In the genomic region with DNA sequence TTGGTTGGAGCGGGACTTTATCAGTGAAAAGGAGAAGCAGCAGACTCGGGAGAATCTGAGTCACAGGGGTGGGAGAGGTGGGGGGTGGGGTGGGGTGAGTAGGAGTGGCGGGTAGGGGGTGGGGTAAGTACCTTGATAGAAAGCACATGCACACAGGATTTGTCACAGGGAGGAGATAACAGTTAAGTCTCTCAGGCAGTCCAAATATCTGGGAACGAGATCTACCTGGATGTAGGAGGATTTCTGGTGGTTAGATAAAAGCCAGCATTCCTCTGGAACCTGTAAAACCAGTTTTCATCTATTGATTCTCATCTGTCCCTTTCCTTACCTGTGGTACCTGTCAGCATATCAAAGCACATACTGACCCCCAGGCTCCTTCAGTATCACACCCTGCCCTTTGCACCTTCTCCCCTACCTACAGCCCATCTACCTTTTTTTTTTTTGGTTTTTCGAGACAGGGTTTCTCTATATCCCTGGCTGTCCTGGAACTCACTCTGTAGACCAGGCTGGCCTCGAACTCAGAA, we compare ENCODE assay signal across 18 mouse cellular contexts. TPM values are rescaled to one million over a fixed set of nuclear protein-coding genes. Genes with fewer than 3 reads are reported as not detected.
DNase-seq lines count a peak whose midpoint lies in the region; ATAC-seq and TF ChIP-seq lines count a peak whose summit lies in the region.
"Had no signal": no experiment of that assay in that cellular context is flagged by ENCODE, and none has a peak within 500 bp of the region (broad histone marks: within the 10 kb centered on the region; RNA-seq: fewer than 3 reads in every experiment).

No protein-coding gene starts in this region.

- H3K4me3 ChIP-seq in embryonic facial prominence, embryonic 14.5 days (ENCODE audit: low read depth, low read length): no peak overlapping the region
- H3K4me3 ChIP-seq in embryonic facial prominence, embryonic 10.5 days: no peak overlapping the region
- no peak overlapping the region for H3K4me3 ChIP-seq in ES-E14 (ENCODE audit: insufficient read depth in 1 of 2, low read depth in 1 of 2, low read length in 2 of 2, poor library complexity in 1 of 2, severe bottlenecking in 1 of 2)
- H3K4me3 ChIP-seq in embryonic facial prominence, embryonic 15.5 days (replicated peaks): no peak overlapping the region
- H3K4me3 ChIP-seq in stomach, postnatal 0 days (ENCODE audit: low read depth, low read length): no peak overlapping the region
- H3K4me3 ChIP-seq: forebrain, embryonic 12.5 days; heart, adult 2 months; hindbrain, embryonic 10.5 days had no signal

- peak; percentile 48 for DNase-seq in embryonic facial prominence, embryonic 14.5 days (ENCODE audit: low spot score)
- DNase-seq in embryonic facial prominence, embryonic 10.5 days (ENCODE audit: low spot score): no peak
- DNase-seq in ES-E14 (ENCODE audit: low read depth, low spot score): no peak
- DNase-seq in stomach, postnatal 0 days (ENCODE audit: low spot score): no peak
- no peak for DNase-seq in cerebellum, adult 11 months
- DNase-seq in heart, adult 11 months: no peak
- DNase-seq: adrenal gland, postnatal 14 days; cerebellum, adult 2 months; cerebellum, postnatal 10 days; gastrocnemius, postnatal 10 days; heart, adult 2 months had no signal

- H3K9ac ChIP-seq in embryonic facial prominence, embryonic 14.5 days (ENCODE audit: low read depth, low read length): no peak overlapping the region
- H3K9ac ChIP-seq in ES-E14 (ENCODE audit: insufficient read depth, low read depth, low read length, poor library complexity, severe bottlenecking): no peak overlapping the region
- H3K9ac ChIP-seq in embryonic facial prominence, embryonic 15.5 days: no peak overlapping the region
- H3K9ac ChIP-seq in stomach, postnatal 0 days (ENCODE audit: low read length): no peak overlapping the region
- H3K9ac ChIP-seq: forebrain, embryonic 12.5 days; hindbrain, embryonic 14.5 days had no signal

- TF ChIP-seq CTCF in stomach, postnatal 0 days (IDR thresholded peaks at IDR 0.05; ENCODE audit: low read depth): no peak

- ATAC-seq in embryonic facial prominence, embryonic 14.5 days (ENCODE audit: low read depth): peak; percentile 55; the same call in 1 of the 2 replicates
- ATAC-seq in embryonic facial prominence, embryonic 15.5 days (ENCODE audit: insufficient number of reproducible peaks, low FRiP score, low TSS enrichment, low read depth): 0 out of 2 replicates have a peak, but pooled peaks have one; percentile 24
- peak; percentile 55 for ATAC-seq in stomach, postnatal 0 days (ENCODE audit: low FRiP score, low TSS enrichment)
- ATAC-seq: activated CD4-positive, CD25-positive, alpha-beta regulatory T cell, adult 4 months; forebrain, embryonic 16.5 days had no signal

- H3K27me3 ChIP-seq in embryonic facial prominence, embryonic 14.5 days (replicated peaks; ENCODE audit: control insufficient read depth, insufficient read depth, low read length): no peaks in the 10 kb centered on the region
- peaks cover 3% of the 10 kb centered on the region; the same call in 1 of the 2 replicates for H3K27me3 ChIP-seq in embryonic facial prominence, embryonic 10.5 days (replicated peaks; ENCODE audit: low read depth, poor library complexity, severe bottlenecking)
- no peaks in the 10 kb centered on the region for H3K27me3 ChIP-seq in embryonic facial prominence, embryonic 15.5 days
- H3K27me3 ChIP-seq in stomach, postnatal 0 days (ENCODE audit: control insufficient read depth, insufficient read depth, low read length): no peaks in the 10 kb centered on the region
- H3K27me3 ChIP-seq: forebrain, embryonic 12.5 days had no signal

- no peak for TF ChIP-seq EP300 in stomach, postnatal 0 days (optimal IDR thresholded peaks at IDR 0.05)

- no peaks in the 10 kb centered on the region for H3K36me3 ChIP-seq in embryonic facial prominence, embryonic 14.5 days (ENCODE audit: control insufficient read depth, insufficient read depth, low read length)
- H3K36me3 ChIP-seq in embryonic facial prominence, embryonic 10.5 days (replicated peaks): no peaks in the 10 kb centered on the region
- H3K36me3 ChIP-seq in ES-E14 (ENCODE audit: control insufficient read depth, insufficient read depth, low read length, poor library complexity, severe bottlenecking): no peaks in the 10 kb centered on the region
- H3K36me3 ChIP-seq in embryonic facial prominence, embryonic 15.5 days: no peaks in the 10 kb centered on the region
- no peaks in the 10 kb centered on the region for H3K36me3 ChIP-seq in stomach, postnatal 0 days (ENCODE audit: control insufficient read depth, insufficient read depth, low read length)
- H3K36me3 ChIP-seq: forebrain, embryonic 12.5 days; hindbrain, embryonic 10.5 days had no signal

- in situ Hi-C loops in ES-E14 (cut with MboI; ENCODE audit: low sequenced_read_pairs in 2 of 2, unreplicated experiment in 2 of 2): no loop called here

- H3K9me3 ChIP-seq in embryonic facial prominence, embryonic 14.5 days (ENCODE audit: control insufficient read depth, low read length): no peaks in the 10 kb centered on the region
- no peaks in the 10 kb centered on the region for H3K9me3 ChIP-seq in embryonic facial prominence, embryonic 10.5 days
- H3K9me3 ChIP-seq in ES-E14 (ENCODE audit: control insufficient read depth, insufficient read depth, low read depth, low read length): no peaks in the 10 kb centered on the region
- H3K9me3 ChIP-seq in embryonic facial prominence, embryonic 15.5 days (replicated peaks): no peaks in the 10 kb centered on the region
- no peaks in the 10 kb centered on the region for H3K9me3 ChIP-seq in stomach, postnatal 0 days (ENCODE audit: control insufficient read depth, low read length)
- H3K9me3 ChIP-seq: forebrain, embryonic 12.5 days; hindbrain, embryonic 10.5 days had no signal

- no peaks in the 10 kb centered on the region for H3K4me1 ChIP-seq in embryonic facial prominence, embryonic 14.5 days (ENCODE audit: control insufficient read depth, insufficient read depth, low read length)
- no peaks in the 10 kb centered on the region; the same call in 1 of the 2 replicates for H3K4me1 ChIP-seq in embryonic facial prominence, embryonic 10.5 days
- H3K4me1 ChIP-seq in ES-E14 (ENCODE audit: control insufficient read depth in 2 of 2, insufficient read depth in 2 of 2, low read length in 2 of 2, poor library complexity in 1 of 2): no peaks in the 10 kb centered on the region
- 0 out of 2 replicates have a peak, but pooled peaks cover 6% of the 10 kb centered on the region for H3K4me1 ChIP-seq in embryonic facial prominence, embryonic 15.5 days
- H3K4me1 ChIP-seq in stomach, postnatal 0 days (replicated peaks; ENCODE audit: control insufficient read depth, insufficient read depth): no peaks in the 10 kb centered on the region; the same call in 1 of the 2 replicates

- 84% methylated on average over 6 of the region's 6 CpGs for whole genome bisulfite sequencing in embryonic facial prominence, embryonic 14.5 days
- 77% methylated on average over 6 of the region's 6 CpGs for WGBS in embryonic facial prominence, embryonic 10.5 days
- WGBS in embryonic facial prominence, embryonic 15.5 days: 67% methylated on average over 6 of the region's 6 CpGs
- 60% methylated on average over 5 of the region's 6 CpGs for WGBS in stomach, postnatal 0 days

- H3K27ac ChIP-seq in embryonic facial prominence, embryonic 14.5 days (replicated peaks; ENCODE audit: low read depth, low read length): no peak overlapping the region
- no peak overlapping the region for H3K27ac ChIP-seq in embryonic facial prominence, embryonic 10.5 days (replicated peaks)
- H3K27ac ChIP-seq in ES-E14 (ENCODE audit: insufficient read depth, low read depth, low read length, poor library complexity, severe bottlenecking): peak overlapping the region; percentile 3; the same call in 1 of the 2 replicates
- no peak overlapping the region for H3K27ac ChIP-seq in embryonic facial prominence, embryonic 15.5 days (replicated peaks)
- no peak overlapping the region for H3K27ac ChIP-seq in stomach, postnatal 0 days (replicated peaks)
- H3K27ac ChIP-seq: forebrain, embryonic 12.5 days; heart, adult 2 months; hindbrain, embryonic 10.5 days; hindbrain, embryonic 14.5 days had no signal

- no peak overlapping the region for H3K4me2 ChIP-seq in embryonic facial prominence, embryonic 14.5 days (ENCODE audit: low read depth, low read length)
- no peak overlapping the region for H3K4me2 ChIP-seq in embryonic facial prominence, embryonic 15.5 days (replicated peaks)
- H3K4me2 ChIP-seq in stomach, postnatal 0 days (replicated peaks; ENCODE audit: low read depth): no peak overlapping the region
- H3K4me2 ChIP-seq: forebrain, embryonic 12.5 days; heart, embryonic 11.5 days; hindbrain, embryonic 14.5 days had no signal

TF ChIP-seq in ES-E14, 5 proteins besides CTCF, POLR2A, EP300 and RAD21:
- no peak for TF ChIP-seq ZNF384 (IDR thresholded peaks at IDR 0.05; ENCODE audit: low read depth, low read length)
- TF ChIP-seq HCFC1 (IDR thresholded peaks at IDR 0.05; ENCODE audit: borderline replicate concordance, insufficient read depth, low read length): no peak
- TF ChIP-seq CHD2 (IDR thresholded peaks at IDR 0.05; ENCODE audit: low read depth, low read length): no peak
- TF ChIP-seq ZC3H11A (IDR thresholded peaks at IDR 0.05; ENCODE audit: borderline replicate concordance, low read depth, low read length): no peak
- no peak for TF ChIP-seq MAFK (IDR thresholded peaks at IDR 0.05; ENCODE audit: insufficient read depth, low read depth, low read length)

RNA-seq across cellular contexts. Expression of a gene that starts 16.0 kb away (rescaled TPM):
- 43.1 and 45.8 TPM in 2 replicates for polyA plus RNA-seq in embryonic facial prominence, embryonic 14.5 days (2014; fragmentation: Nextera tagmentation; extraction: Ambion mirVana)
- 7.8 and 11.5 TPM in 2 replicates for polyA plus RNA-seq in embryonic facial prominence, embryonic 10.5 days (2016; fragmentation: Nextera tagmentation; extraction: Ambion mirVana)
- 92.2 and 135 TPM in 2 replicates for total RNA-seq in ES-E14 (2012; rRNA removed)
- polyA plus RNA-seq in embryonic facial prominence, embryonic 15.5 days (2015; fragmentation: Nextera tagmentation; extraction: Ambion mirVana): 44.3 and 50.1 TPM in 2 replicates
- 16.9 and 17.1 TPM in 2 replicates for polyA plus RNA-seq in stomach, postnatal 0 days (2015; fragmentation: Nextera tagmentation; extraction: Ambion mirVana)

RNA-seq across cellular contexts. Expression of a gene that starts 42.2 kb away (rescaled TPM):
- polyA plus RNA-seq in embryonic facial prominence, embryonic 14.5 days (2014; fragmentation: Nextera tagmentation; extraction: Ambion mirVana): 106 and 131 TPM in 2 replicates
- 286 and 311 TPM in 2 replicates for polyA plus RNA-seq in embryonic facial prominence, embryonic 10.5 days (2016; fragmentation: Nextera tagmentation; extraction: Ambion mirVana)
- 274 and 324 TPM in 2 replicates for total RNA-seq in ES-E14 (2012; rRNA removed)
- polyA plus RNA-seq in embryonic facial prominence, embryonic 15.5 days (2015; fragmentation: Nextera tagmentation; extraction: Ambion mirVana): 132 and 134 TPM in 2 replicates
- polyA plus RNA-seq in stomach, postnatal 0 days (2015; fragmentation: Nextera tagmentation; extraction: Ambion mirVana): 83.8 and 86.6 TPM in 2 replicates

RNA-seq across cellular contexts. Expression of a gene that starts 58.2 kb away (rescaled TPM):
- polyA plus RNA-seq in embryonic facial prominence, embryonic 14.5 days (2014; fragmentation: Nextera tagmentation; extraction: Ambion mirVana): 26.1 and 30.4 TPM in 2 replicates
- 30.3 and 30.9 TPM in 2 replicates for polyA plus RNA-seq in embryonic facial prominence, embryonic 10.5 days (2016; fragmentation: Nextera tagmentation; extraction: Ambion mirVana)
- 24.7 and 33.2 TPM in 2 replicates for total RNA-seq in ES-E14 (2012; rRNA removed)
- 23.7 and 25.8 TPM in 2 replicates for polyA plus RNA-seq in embryonic facial prominence, embryonic 15.5 days (2015; fragmentation: Nextera tagmentation; extraction: Ambion mirVana)
- polyA plus RNA-seq in stomach, postnatal 0 days (2015; fragmentation: Nextera tagmentation; extraction: Ambion mirVana): 14.4 and 16.2 TPM in 2 replicates
